Mouse (Mus musculus) heart, embryonic 14.5 days (tissue): ENCODE results near the gene Vps52. TPM values are rescaled to one million over a fixed set of nuclear protein-coding genes. Genes with fewer than 3 reads are reported as not detected.
"Not testable (repeated sequence)": the region's sequence is repeated elsewhere in the genome, so short reads cannot be mapped to it uniquely, and the experiment has no call there.

ENCODE experiments used
- ATAC-seq: fragments of 200-750 bp; cut with Nextera tagmentation; 2 replicates; pipeline ENCODE4 v1.8.0; 2017; ENCODE audit warnings: low read depth, moderate TSS enrichment; ENCODE audit not compliant: insufficient number of reproducible peaks, insufficient read depth, low FRiP score
- H3K27ac ChIP-seq, 2 experiments: fragments of 200-500 bp in 1 of 2; fragments of 300-500 bp in 1 of 2; sonication (generic) in 1 of 2; replicated peaks in 1 of 2; 2 replicates each; pipeline ENCODE4 v1.5.1; 2012 to 2014; ENCODE audit warnings: low read depth in 2 of 2, low read length in 2 of 2, control low read depth in 1 of 2, mild to moderate bottlenecking in 1 of 2, mixed read lengths in 1 of 2; ENCODE audit not compliant: control insufficient read depth in 1 of 2, insufficient read depth in 1 of 2
- H3K27me3 ChIP-seq: fragments of 300-500 bp; sonication (generic); 2 replicates; pipeline ENCODE4 v1.6.1; 2014; ENCODE audit warnings: mild to moderate bottlenecking, low read length, control low read depth; ENCODE audit not compliant: control insufficient read depth, insufficient read depth
- H3K36me3 ChIP-seq: fragments of 300-500 bp; sonication (generic); 2 replicates; pipeline ENCODE4 v1.6.1; 2014; ENCODE audit warnings: mild to moderate bottlenecking, control low read depth, low read length, mixed read lengths; ENCODE audit not compliant: control insufficient read depth, insufficient read depth
- H3K4me1 ChIP-seq, 2 experiments: fragments of 200-500 bp in 1 of 2; fragments of 300-500 bp in 1 of 2; sonication (generic) in 1 of 2; 2 replicates each; pipeline ENCODE4 v1.6.1; 2012 to 2014; ENCODE audit warnings: low read length in 2 of 2, control low read depth in 1 of 2, mixed read lengths in 1 of 2; ENCODE audit not compliant: control insufficient read depth in 2 of 2, insufficient read depth in 2 of 2
- H3K4me2 ChIP-seq: fragments of 300-500 bp; sonication (generic); 2 replicates; pipeline ENCODE4 v1.6.1; 2014; ENCODE audit warnings: mild to moderate bottlenecking, low read length
- H3K4me3 ChIP-seq, 2 experiments: fragments of 200-500 bp in 1 of 2; fragments of 300-500 bp in 1 of 2; sonication (generic) in 1 of 2; 2 replicates each; pipeline ENCODE4 v1.5.1; 2012 to 2014; ENCODE audit warnings: low read length in 2 of 2, mild to moderate bottlenecking in 2 of 2, control low read depth in 1 of 2, low read depth in 1 of 2, moderate library complexity in 1 of 2; ENCODE audit not compliant: control insufficient read depth in 1 of 2, insufficient read depth in 1 of 2
- H3K9ac ChIP-seq: fragments of 300-500 bp; sonication (generic); 2 replicates; pipeline ENCODE4 v1.6.1; 2014; ENCODE audit warnings: mild to moderate bottlenecking, low read length
- H3K9me3 ChIP-seq: fragments of 300-500 bp; sonication (generic); 2 replicates; pipeline ENCODE4 v1.6.1; 2016; ENCODE audit warnings: low read length, control low read depth; ENCODE audit not compliant: control insufficient read depth
- WGBS: fragments of 180-500 bp; shearing (Covaris S2); extraction: QIAGEN DNeasy Blood & Tissue Kit; methylation state at CpG from one replicate; pipeline ENCODE4 v1.1.7; 2014; 5-methylcytosine and 5-hydroxymethylcytosine counted together
- polyA plus RNA-seq: library from polyadenylated mRNA; unstranded; fragments of >200 nt; fragmentation: Nextera tagmentation; extraction: Ambion mirVana; gene quantifications from 2 replicates; pipeline ENCODE4 v1.2.1, GENCODE M21; 2014

Vps52 gene
- polyA plus RNA-seq, 1 experiment from 2014 or later = 27.6 TPM

DNA sequence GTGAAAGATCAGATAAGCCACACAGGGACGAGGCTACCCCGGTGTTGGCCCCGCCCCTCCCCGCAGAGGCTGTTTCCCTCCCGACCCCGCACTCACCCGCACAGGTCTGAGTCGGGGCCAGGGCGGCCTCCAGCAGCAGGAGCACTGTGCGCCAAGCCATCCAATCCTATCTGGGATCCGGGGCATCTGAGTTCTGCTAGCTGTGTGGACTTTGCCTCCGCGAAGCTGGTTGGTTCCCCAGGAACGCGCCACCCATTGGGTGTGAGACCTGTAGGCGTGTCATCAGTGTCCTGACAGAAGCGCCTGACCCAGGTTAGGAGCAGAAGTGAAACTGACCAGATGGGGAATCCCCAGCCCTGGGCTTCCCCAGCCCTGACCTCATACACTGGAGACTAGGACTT, 23.0 kb downstream of the Vps52 start:
- 0 out of 2 replicates have a peak, but pooled peaks have one; percentile 23 for ATAC-seq

DNA sequence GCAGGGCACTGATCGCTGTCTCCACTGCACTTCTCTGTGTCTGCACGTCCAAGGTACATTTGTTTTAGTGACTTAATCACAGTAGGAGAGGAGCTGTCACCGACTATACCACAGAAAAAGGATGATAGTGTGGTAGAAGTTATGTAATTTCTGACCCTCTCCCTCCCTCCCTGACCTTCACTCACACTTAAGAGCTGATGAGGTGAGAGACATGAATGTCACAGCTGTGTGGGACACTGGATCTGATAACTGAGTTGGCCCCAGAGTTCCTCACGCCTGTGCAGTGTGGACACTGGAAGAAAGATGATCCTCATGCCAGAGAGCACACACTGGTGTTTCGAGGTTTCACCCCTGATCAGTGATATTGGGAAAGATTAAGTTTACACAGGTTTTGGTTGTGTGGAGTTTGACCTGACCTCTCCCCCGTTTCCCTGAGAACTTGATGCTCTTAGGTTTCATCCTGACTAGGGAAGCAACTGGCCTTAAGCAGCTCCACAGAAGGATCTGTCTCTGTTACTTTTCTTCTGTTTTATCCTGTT, 24.0 kb downstream of the Vps52 start:
- Histone ChIP-seq H3K9me3 (no peaks in the 10 kb centered on the region), H3K4me3 (no peak overlapping the region), H3K36me3 (no peaks in the 10 kb centered on the region), H3K4me1 (peaks cover 11 to 12% of the 10 kb centered on the region in 2 experiments; a peak in 2 of 4 replicates), H3K4me2 (no peak overlapping the region), H3K9ac (no peak overlapping the region), H3K27ac (no peak overlapping the region), H3K27me3 (peaks cover 44% of the 10 kb centered on the region)
- WGBS = 67% methylated on average over 6 of the region's 6 CpGs
- ATAC-seq = no peak

More for the DNA sequence above, 23.0 kb downstream of the Vps52 start:
- under 1% methylated on average over 17 of the region's 17 CpGs for WGBS
- Histone ChIP-seq H3K4me2 (peak overlapping the region; percentile 63), H3K9ac (peak overlapping the region; percentile 46; the same call in 1 of the 2 replicates), H3K27me3 (peaks cover 46% of the 10 kb centered on the region), H3K4me1 (peaks cover 11 to 12% of the 10 kb centered on the region in 2 experiments; a peak in 2 of 4 replicates), H3K36me3 (no peaks in the 10 kb centered on the region), H3K9me3 (no peaks in the 10 kb centered on the region), H3K4me3 (peak overlapping the region; percentile 35 to 36; a peak in 3 of 4 replicates), H3K27ac (no peak overlapping the region)

DNA sequence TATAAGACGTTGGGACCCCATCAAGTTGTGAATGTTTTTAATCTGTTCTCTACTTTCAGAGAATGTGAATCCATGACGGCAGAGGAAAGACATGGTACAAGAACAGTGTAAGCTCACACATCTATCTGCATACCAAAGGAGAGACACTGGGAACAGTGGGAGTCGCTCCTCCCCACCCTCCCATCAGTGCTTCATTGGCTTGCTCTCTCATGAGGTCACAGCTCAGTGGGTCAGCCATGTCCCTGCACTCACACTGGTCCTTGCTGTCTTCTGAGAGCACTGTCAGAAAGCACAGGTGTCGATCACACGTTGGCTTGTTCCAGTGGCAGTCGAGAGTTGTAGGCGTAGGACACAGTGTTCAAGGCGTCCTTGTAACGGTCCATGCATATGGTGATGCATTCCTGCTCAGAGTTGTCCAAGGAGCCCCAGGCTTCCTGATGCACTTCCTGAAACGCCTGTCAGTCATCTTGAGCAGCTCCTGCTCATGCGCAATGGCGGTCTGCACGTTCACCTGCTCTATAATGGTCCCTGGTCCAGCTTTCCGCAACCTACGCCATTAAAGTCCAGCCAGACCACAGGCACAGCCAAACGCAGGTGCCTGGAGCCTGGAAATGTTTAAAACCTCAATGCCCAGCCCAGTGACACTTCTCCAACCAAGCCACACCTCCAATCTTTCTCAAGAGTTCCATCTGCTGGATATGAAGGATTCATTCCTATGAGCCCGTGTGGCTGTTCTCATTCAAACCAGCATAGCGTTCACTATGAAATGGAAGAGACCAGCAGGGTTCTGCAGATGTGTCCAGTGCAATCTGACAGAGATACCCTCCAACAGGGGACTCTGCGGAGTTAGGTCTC, 24.8 kb downstream of the Vps52 start:
- no peak for ATAC-seq
- peak overlapping the region; percentile 68 for H3K4me2 ChIP-seq
- 0 out of 4 replicates have a peak overlapping the region, but pooled peaks of 1 of the 2 experiments have one; percentile 47 for H3K27ac ChIP-seq

DNA sequence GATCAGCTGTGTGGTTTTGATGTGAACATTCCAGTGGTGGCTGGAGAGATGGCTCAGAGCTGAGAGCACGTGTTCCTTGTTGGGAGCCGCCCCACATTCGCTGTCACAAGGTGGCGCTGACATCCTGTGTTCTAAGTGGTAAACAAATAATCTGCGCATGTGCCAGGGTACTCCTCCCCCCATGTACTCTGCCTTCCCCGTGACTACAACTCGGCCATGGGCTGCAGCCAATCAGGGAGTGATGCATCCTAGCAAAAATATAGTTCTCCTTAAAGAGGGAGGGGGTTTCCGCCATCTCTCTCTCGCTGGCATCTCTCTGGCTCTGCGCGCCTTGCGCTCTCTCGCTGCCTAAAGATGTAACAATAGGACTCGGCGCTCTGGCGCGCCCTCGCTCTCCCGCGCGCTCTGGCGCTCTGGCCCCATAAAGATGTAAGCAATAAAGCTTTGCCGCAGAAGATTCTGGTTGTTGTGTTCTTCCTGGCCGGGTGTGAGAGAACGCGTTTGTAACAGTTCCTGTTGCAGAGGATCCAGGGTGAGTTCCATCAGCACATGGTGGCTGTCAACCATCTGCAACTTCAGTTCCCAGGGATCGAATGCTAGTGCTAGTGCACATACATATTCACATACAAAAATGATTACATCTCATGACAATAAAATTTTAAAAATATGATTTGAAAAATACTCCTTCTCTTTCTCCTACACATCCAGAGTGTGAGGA, 25.7 kb downstream of the Vps52 start:
- H3K27me3 ChIP-seq = peaks cover 39% of the 10 kb centered on the region
- peak overlapping the region; percentile 68 for H3K4me2 ChIP-seq
- peak overlapping the region; percentile 67 for H3K9ac ChIP-seq
- WGBS = under 1% methylated on average over 27 of the region's 27 CpGs
- not testable (repeated sequence) for H3K36me3 ChIP-seq, H3K9me3 ChIP-seq
- peaks cover 11 to 12% of the 10 kb centered on the region in 2 experiments; a peak in 2 of 4 replicates for H3K4me1 ChIP-seq
- peak overlapping the region; percentile 43 to 58 for H3K4me3 ChIP-seq
- peak; percentile 79 for ATAC-seq
- H3K27ac ChIP-seq = peak overlapping the region; percentile 63 to 71

More for the DNA sequence above, 24.8 kb downstream of the Vps52 start:
- no peak overlapping the region for H3K4me3 ChIP-seq
- WGBS = 69% methylated on average over 19 of the region's 19 CpGs
- H3K4me1 ChIP-seq = peaks cover 11 to 12% of the 10 kb centered on the region in 2 experiments; a peak in 2 of 4 replicates
- no peak overlapping the region for H3K9ac ChIP-seq
- H3K27me3 ChIP-seq = peaks cover 44% of the 10 kb centered on the region
- H3K36me3 ChIP-seq = no peaks in the 10 kb centered on the region
- no peaks in the 10 kb centered on the region for H3K9me3 ChIP-seq

DNA sequence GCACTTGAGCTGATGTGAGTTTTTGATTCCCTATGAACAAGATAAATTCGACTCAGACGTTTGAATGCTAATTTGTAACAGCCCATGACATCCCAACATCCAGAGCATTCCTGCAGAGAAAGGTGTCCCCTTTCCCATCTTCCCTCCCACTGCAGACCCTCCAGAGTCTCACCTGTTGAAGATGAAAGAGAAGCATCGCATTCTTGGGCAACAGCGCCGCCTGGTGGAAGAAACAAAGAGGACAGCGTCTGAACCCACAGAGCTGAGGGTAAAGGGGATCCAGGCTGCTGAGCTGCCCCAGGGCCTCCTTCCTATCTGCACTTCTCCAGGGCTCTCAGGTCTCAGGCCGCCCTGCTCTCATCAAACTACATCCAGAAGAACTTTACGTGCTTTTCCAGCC, 26.5 kb downstream of the Vps52 start:
- peaks cover 11 to 12% of the 10 kb centered on the region in 2 experiments; a peak in 2 of 4 replicates for H3K4me1 ChIP-seq
- H3K4me2 ChIP-seq = peak overlapping the region; percentile 68
- H3K9ac ChIP-seq, H3K4me3 ChIP-seq, H3K36me3 ChIP-seq, H3K9me3 ChIP-seq, H3K27ac ChIP-seq, ATAC-seq: not testable (repeated sequence)
- peaks cover 32% of the 10 kb centered on the region for H3K27me3 ChIP-seq
- WGBS = 9% methylated on average over 8 of the region's 8 CpGs

DNA sequence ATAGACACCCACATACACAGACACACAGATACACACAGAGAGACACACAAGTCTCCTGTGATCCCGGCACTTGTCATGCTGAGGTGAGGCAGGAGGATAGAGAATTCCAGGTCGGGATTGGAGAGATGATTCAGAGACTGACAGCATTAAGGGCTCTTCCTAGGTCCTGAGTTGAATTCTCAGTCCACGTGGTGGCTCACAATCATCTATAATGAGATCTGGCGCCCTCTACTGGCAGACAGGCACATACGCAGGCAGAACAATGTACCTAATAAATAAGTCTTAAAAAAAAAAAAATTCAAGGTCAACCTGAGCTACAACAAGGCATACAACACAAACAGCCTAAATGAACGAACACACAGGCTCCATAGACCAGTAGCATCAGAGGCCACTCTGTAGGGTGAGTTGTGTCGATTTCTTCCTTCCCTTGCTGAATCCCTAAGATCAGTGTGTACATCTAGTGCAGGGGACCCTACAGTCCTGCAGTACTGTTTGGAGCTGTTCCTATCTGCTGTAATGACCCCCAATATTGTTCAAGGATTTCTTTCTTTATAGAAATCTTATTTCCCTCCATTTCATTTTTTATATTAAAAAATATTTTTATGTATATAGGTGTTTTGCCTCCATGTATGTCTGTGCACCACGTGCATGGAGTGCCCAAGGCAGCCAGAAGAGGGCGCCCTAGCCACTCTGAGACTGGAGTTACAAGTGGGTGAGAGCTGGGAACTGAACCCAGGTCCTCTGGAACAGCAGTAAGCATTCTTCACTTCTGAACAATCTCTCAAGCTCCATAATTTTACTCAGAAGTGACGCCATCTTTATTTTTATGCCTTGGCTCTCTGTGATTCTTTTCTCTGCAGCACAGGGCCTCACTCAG, 36.4 kb downstream of the Vps52 start:
- Histone ChIP-seq H3K9me3 (no peaks in the 10 kb centered on the region), H3K9ac (no peak overlapping the region), H3K4me1 (no peaks in the 10 kb centered on the region), H3K4me2 (no peak overlapping the region), H3K4me3 (no peak overlapping the region), H3K27ac (no peak overlapping the region), H3K36me3 (no peaks in the 10 kb centered on the region), H3K27me3 (peaks cover 7% of the 10 kb centered on the region; the same call in 1 of the 2 replicates)
- 29% methylated on average over 10 of the region's 10 CpGs for WGBS
- no peak for ATAC-seq
